Mouse (Mus musculus): ENCODE data around the gene Hs2st1. TPM values are rescaled to one million over a fixed set of nuclear protein-coding genes. Genes with fewer than 3 reads are reported as not detected.
A peak's percentile ranks its signal among the peaks of the same experiment; 100 is the strongest.

The Hs2st1 gene
- polyA plus RNA-seq, 1 experiment: 0.11 TPM

- peaks cover 30% of the 10 kb centered on the region for H3K4me1 ChIP-seq (ENCODE audit: control insufficient read depth)
- H3K27me3 ChIP-seq (ENCODE audit: control insufficient read depth): no peaks in the 10 kb centered on the region
- peaks cover 88% of the 10 kb centered on the region for H3K36me3 ChIP-seq (ENCODE audit: control insufficient read depth)
- TF ChIP-seq GATA1 (IDR thresholded peaks at IDR 0.05; ENCODE audit: low read length) (no peak), TAL1 (IDR thresholded peaks at IDR 0.05; ENCODE audit: low read length) (no peak)
- H3K4me3 ChIP-seq (replicated peaks): no peak overlapping the region
- no peaks in the 10 kb centered on the region for H3K9me3 ChIP-seq (ENCODE audit: control insufficient read depth, low read length)
These were observed 8.9 kb upstream of the Hs2st1 start for GRCm38 (mm10) chr3:144578921-144579320.

GRCm38 (mm10) chr3:144577366-144578340, 7.7 kb upstream of the Hs2st1 start:
- TF ChIP-seq TAL1 (IDR thresholded peaks at IDR 0.05; ENCODE audit: low read length): no peak
- no peak for TF ChIP-seq GATA1 (IDR thresholded peaks at IDR 0.05; ENCODE audit: low read length)
- Histone ChIP-seq H3K36me3 (ENCODE audit: control insufficient read depth) (peaks cover 89% of the 10 kb centered on the region), H3K4me3 (replicated peaks) (no peak overlapping the region), H3K9me3 (ENCODE audit: control insufficient read depth, low read length) (no peaks in the 10 kb centered on the region), H3K27me3 (ENCODE audit: control insufficient read depth) (no peaks in the 10 kb centered on the region), H3K4me1 (ENCODE audit: control insufficient read depth) (peaks cover 37% of the 10 kb centered on the region)

- peaks cover 69% of the 10 kb centered on the region for H3K36me3 ChIP-seq (ENCODE audit: control insufficient read depth)
- peaks cover 38% of the 10 kb centered on the region for H3K4me1 ChIP-seq (ENCODE audit: control insufficient read depth)
- TF ChIP-seq TAL1 (IDR thresholded peaks at IDR 0.05; ENCODE audit: low read length) (no peak), GATA1 (IDR thresholded peaks at IDR 0.05; ENCODE audit: low read length) (no peak)
- H3K9me3 ChIP-seq (ENCODE audit: control insufficient read depth, low read length): no peaks in the 10 kb centered on the region
- H3K27me3 ChIP-seq (ENCODE audit: control insufficient read depth): no peaks in the 10 kb centered on the region
- H3K4me3 ChIP-seq (replicated peaks): no peak overlapping the region
These were observed 4.3 kb upstream of the Hs2st1 start for GRCm38 (mm10) chr3:144574256-144574655.

- TF ChIP-seq GATA1 (IDR thresholded peaks at IDR 0.05; ENCODE audit: low read length): no peak
- TF ChIP-seq TAL1 (IDR thresholded peaks at IDR 0.05; ENCODE audit: low read length): no peak
- H3K9me3 ChIP-seq (ENCODE audit: control insufficient read depth, low read length): no peaks in the 10 kb centered on the region
- peak overlapping the region; percentile 88 for H3K4me3 ChIP-seq (replicated peaks)
- peaks cover 39% of the 10 kb centered on the region for H3K4me1 ChIP-seq (ENCODE audit: control insufficient read depth)
- H3K27me3 ChIP-seq (ENCODE audit: control insufficient read depth): no peaks in the 10 kb centered on the region
- peaks cover 39% of the 10 kb centered on the region for H3K36me3 ChIP-seq (ENCODE audit: control insufficient read depth)
These were observed 971 bp upstream of the Hs2st1 start for GRCm38 (mm10) chr3:144570816-144571487.

- no peaks in the 10 kb centered on the region for H3K27me3 ChIP-seq (ENCODE audit: control insufficient read depth)
- peak overlapping the region; percentile 88 for H3K4me3 ChIP-seq (replicated peaks)
- H3K9me3 ChIP-seq (ENCODE audit: control insufficient read depth, low read length): no peaks in the 10 kb centered on the region
- TF ChIP-seq GATA1 (IDR thresholded peaks at IDR 0.05; ENCODE audit: low read length) (no peak), TAL1 (IDR thresholded peaks at IDR 0.05; ENCODE audit: low read length) (no peak)
- H3K36me3 ChIP-seq (ENCODE audit: control insufficient read depth): peaks cover 26% of the 10 kb centered on the region
- peaks cover 39% of the 10 kb centered on the region for H3K4me1 ChIP-seq (ENCODE audit: control insufficient read depth)
These were observed 495 bp downstream of the Hs2st1 start for GRCm38 (mm10) chr3:144569401-144569971.

GRCm38 (mm10) chr3:144568861-144569361, 1.1 kb downstream of the Hs2st1 start:
- H3K27me3 ChIP-seq (ENCODE audit: control insufficient read depth): no peaks in the 10 kb centered on the region
- peaks cover 37% of the 10 kb centered on the region for H3K4me1 ChIP-seq (ENCODE audit: control insufficient read depth)
- no peaks in the 10 kb centered on the region for H3K9me3 ChIP-seq (ENCODE audit: control insufficient read depth, low read length)
- peak overlapping the region; percentile 88 for H3K4me3 ChIP-seq (replicated peaks)
- peaks cover 20% of the 10 kb centered on the region for H3K36me3 ChIP-seq (ENCODE audit: control insufficient read depth)
- TF ChIP-seq TAL1 (IDR thresholded peaks at IDR 0.05; ENCODE audit: low read length) (no peak), GATA1 (IDR thresholded peaks at IDR 0.05; ENCODE audit: low read length) (no peak)

- H3K4me3 ChIP-seq (replicated peaks): no peak overlapping the region
- H3K4me1 ChIP-seq (ENCODE audit: control insufficient read depth): peaks cover 23% of the 10 kb centered on the region
- H3K27me3 ChIP-seq (ENCODE audit: control insufficient read depth): no peaks in the 10 kb centered on the region
- TF ChIP-seq GATA1 (IDR thresholded peaks at IDR 0.05; ENCODE audit: low read length) (no peak), TAL1 (IDR thresholded peaks at IDR 0.05; ENCODE audit: low read length) (no peak)
- no peaks in the 10 kb centered on the region for H3K9me3 ChIP-seq (ENCODE audit: control insufficient read depth, low read length)
- no peaks in the 10 kb centered on the region for H3K36me3 ChIP-seq (ENCODE audit: control insufficient read depth)
These were observed 4.8 kb downstream of the Hs2st1 start for GRCm38 (mm10) chr3:144565212-144565611.

GRCm38 (mm10) chr3:144563916-144564315, 6.1 kb downstream of the Hs2st1 start:
- Histone ChIP-seq H3K4me1 (ENCODE audit: control insufficient read depth) (peaks cover 21% of the 10 kb centered on the region), H3K9me3 (ENCODE audit: control insufficient read depth, low read length) (no peaks in the 10 kb centered on the region), H3K27me3 (ENCODE audit: control insufficient read depth) (no peaks in the 10 kb centered on the region), H3K36me3 (ENCODE audit: control insufficient read depth) (no peaks in the 10 kb centered on the region), H3K4me3 (replicated peaks) (no peak overlapping the region)
- TF ChIP-seq TAL1 (IDR thresholded peaks at IDR 0.05; ENCODE audit: low read length) (no peak), GATA1 (IDR thresholded peaks at IDR 0.05; ENCODE audit: low read length) (no peak)

All from erythroblast, embryonic 14.5 days (primary cell).